Mouse (Mus musculus) erythroblast, embryonic 14.5 days (primary cell): ENCODE results near the gene Lats2. TPM values are rescaled to one million over a fixed set of nuclear protein-coding genes. Genes with fewer than 3 reads are reported as not detected.

Source experiments
- H3K27me3 ChIP-seq: 2 replicates; pipeline ENCODE4 v1.6.1; 2012; ENCODE audit warnings: inconsistent platforms; ENCODE audit not compliant: control insufficient read depth
- H3K36me3 ChIP-seq: 2 replicates; pipeline ENCODE4 v1.6.1; 2012; ENCODE audit warnings: mild to moderate bottlenecking, inconsistent platforms; ENCODE audit not compliant: control insufficient read depth
- H3K4me1 ChIP-seq: 2 replicates; pipeline ENCODE4 v1.6.1; 2012; ENCODE audit warnings: inconsistent platforms; ENCODE audit not compliant: control insufficient read depth
- H3K4me3 ChIP-seq: replicated peaks from 2 replicates; pipeline ENCODE3; 2012; ENCODE audit warnings: moderate library complexity, mild to moderate bottlenecking, inconsistent platforms
- H3K9me3 ChIP-seq: 2 replicates; pipeline ENCODE4 v1.6.1; 2012; ENCODE audit warnings: low read length, inconsistent platforms, mixed read lengths; ENCODE audit not compliant: control insufficient read depth
- GATA1 ChIP-seq: IDR thresholded peaks from 2 replicates; pipeline ENCODE4 v1.6.1; 2012; ENCODE audit warnings: low read length, inconsistent platforms, mixed read lengths
- TAL1 ChIP-seq: IDR thresholded peaks from 3 replicates; pipeline ENCODE4 v1.6.1; 2012; ENCODE audit warnings: low read length, inconsistent platforms, mixed read lengths
- polyA plus RNA-seq: library from polyadenylated mRNA; stranded (reverse); fragments of >175 nt; gene quantifications from 2 replicates; pipeline ENCODE4 v1.2.3, GENCODE M21; 2012

The Lats2 gene
- polyA plus RNA-seq, 1 experiment = 1.5 TPM

GRCm38 (mm10) chr14:57706760-57707099 is 51.5 kb downstream of the Lats2 start:
- no peaks in the 10 kb centered on the region for H3K27me3 ChIP-seq
- H3K4me3 ChIP-seq = no peak overlapping the region
- no peaks in the 10 kb centered on the region for H3K9me3 ChIP-seq
- H3K36me3 ChIP-seq = peaks cover 18% of the 10 kb centered on the region
- H3K4me1 ChIP-seq = peaks cover 47% of the 10 kb centered on the region
- no peak for TF ChIP-seq GATA1
- TF ChIP-seq TAL1 = no peak

DNA sequence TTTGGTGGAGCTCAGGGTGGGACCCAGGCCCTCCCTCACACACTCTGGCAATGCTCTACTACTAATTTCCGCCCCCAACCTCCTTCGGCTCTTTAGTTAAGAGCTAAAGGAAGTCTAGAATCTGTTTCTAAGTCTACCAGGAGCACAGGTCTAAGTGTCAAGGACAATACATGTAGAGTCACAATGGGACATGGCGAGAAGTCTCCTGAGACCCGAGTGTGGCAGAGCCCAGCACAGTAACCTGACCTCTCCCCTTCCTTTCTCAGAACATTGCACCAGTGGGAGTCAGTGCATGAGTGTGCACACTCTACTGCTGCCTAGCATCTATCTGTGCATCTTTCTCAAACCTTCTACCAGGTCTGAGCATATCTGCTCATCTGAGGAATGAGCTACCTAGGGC is 52.4 kb downstream of the Lats2 start:
- H3K4me1 ChIP-seq = peaks cover 38% of the 10 kb centered on the region
- no peaks in the 10 kb centered on the region for H3K9me3 ChIP-seq
- H3K36me3 ChIP-seq = peaks cover 18% of the 10 kb centered on the region
- H3K27me3 ChIP-seq = no peaks in the 10 kb centered on the region
- TF ChIP-seq TAL1 (no peak), GATA1 (no peak)
- no peak overlapping the region for H3K4me3 ChIP-seq

DNA sequence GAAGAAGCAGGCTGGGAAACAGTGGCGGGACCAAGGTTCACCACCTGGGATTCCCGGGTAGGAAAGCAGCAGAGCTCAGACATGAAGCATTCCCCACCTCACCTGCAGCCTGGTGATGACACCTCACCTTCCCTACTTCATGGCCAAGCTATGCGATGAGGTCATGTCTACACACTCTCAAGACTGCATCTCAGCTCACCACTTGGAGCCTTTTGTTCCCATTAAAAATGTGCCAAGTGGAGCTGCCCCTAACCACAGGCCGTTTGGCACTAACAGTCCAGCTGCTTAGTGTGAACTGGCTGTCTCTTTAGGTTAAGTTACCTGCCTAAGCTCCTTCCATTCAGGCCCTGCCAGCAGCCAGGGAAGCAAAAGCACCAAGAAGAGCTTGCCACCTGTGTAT is 53.1 kb downstream of the Lats2 start:
- Histone ChIP-seq H3K27me3 (no peaks in the 10 kb centered on the region), H3K4me3 (no peak overlapping the region), H3K9me3 (no peaks in the 10 kb centered on the region; the same call in 1 of the 2 replicates), H3K4me1 (peaks cover 31% of the 10 kb centered on the region), H3K36me3 (peaks cover 24% of the 10 kb centered on the region)
- TF ChIP-seq GATA1 (no peak), TAL1 (no peak)

- peaks cover 14% of the 10 kb centered on the region for H3K4me1 ChIP-seq
- TF ChIP-seq GATA1 = no peak
- no peak for TF ChIP-seq TAL1
- no peak overlapping the region for H3K4me3 ChIP-seq
- H3K36me3 ChIP-seq = peaks cover 47% of the 10 kb centered on the region
- no peaks in the 10 kb centered on the region; the same call in 1 of the 2 replicates for H3K9me3 ChIP-seq
- no peaks in the 10 kb centered on the region for H3K27me3 ChIP-seq
Observed at GRCm38 (mm10) chr14:57701915-57702477, 56.2 kb downstream of the Lats2 start.

GRCm38 (mm10) chr14:57699461-57699970 is 58.7 kb downstream of the Lats2 start:
- no peaks in the 10 kb centered on the region; the same call in 1 of the 2 replicates for H3K9me3 ChIP-seq
- TF ChIP-seq TAL1 (no peak), GATA1 (no peak)
- H3K4me1 ChIP-seq = peaks cover 15% of the 10 kb centered on the region
- no peaks in the 10 kb centered on the region for H3K27me3 ChIP-seq
- H3K4me3 ChIP-seq = no peak overlapping the region
- H3K36me3 ChIP-seq = peaks cover 58% of the 10 kb centered on the region

DNA sequence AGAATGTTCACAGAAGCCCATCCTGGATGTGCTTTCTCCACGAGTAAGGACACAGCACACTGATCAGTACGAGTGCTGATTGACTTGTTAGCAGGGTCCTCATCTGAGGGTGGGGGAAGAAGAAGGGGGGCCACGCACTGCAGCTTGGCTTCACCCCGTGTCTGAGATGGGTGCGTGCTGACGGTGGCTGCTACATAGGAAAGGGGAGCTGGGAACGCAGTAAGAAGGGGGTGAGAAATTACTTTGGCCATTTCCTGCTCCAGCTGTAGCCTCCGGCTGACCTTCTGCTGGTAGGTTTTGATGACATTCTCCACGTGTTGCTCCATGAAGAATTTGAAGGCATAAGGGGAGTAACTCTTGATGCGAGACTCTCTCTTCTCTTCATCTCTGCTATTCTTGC is 59.2 kb downstream of the Lats2 start:
- Histone ChIP-seq H3K36me3 (peaks cover 63% of the 10 kb centered on the region), H3K4me3 (no peak overlapping the region), H3K4me1 (peaks cover 20% of the 10 kb centered on the region), H3K27me3 (no peaks in the 10 kb centered on the region), H3K9me3 (no peaks in the 10 kb centered on the region; the same call in 1 of the 2 replicates)
- TF ChIP-seq GATA1 (no peak), TAL1 (no peak)

DNA sequence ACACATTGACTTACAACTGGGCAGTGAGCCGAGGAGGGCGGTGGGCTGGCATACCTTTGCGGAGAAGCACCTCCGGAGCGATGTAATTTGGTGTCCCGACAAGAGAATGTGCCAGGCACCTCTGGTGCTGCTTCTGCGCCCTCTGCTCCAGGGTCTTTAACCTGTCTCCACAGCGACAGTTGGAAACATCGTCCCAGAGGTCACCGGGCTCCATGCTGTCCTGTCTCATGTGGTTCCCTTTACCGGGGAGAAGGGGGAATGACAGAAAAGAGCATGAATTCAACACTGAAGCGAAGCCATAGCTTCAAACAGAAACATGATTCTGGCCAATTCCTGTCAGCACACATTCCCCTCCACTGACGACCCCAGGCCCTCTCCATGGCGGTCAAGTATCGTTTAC is 62.1 kb downstream of the Lats2 start:
- no peaks in the 10 kb centered on the region for H3K27me3 ChIP-seq
- TF ChIP-seq TAL1 (no peak), GATA1 (no peak)
- H3K9me3 ChIP-seq = peaks cover 5% of the 10 kb centered on the region
- H3K4me3 ChIP-seq = no peak overlapping the region
- peaks cover 78% of the 10 kb centered on the region for H3K36me3 ChIP-seq
- peaks cover 37% of the 10 kb centered on the region for H3K4me1 ChIP-seq

GRCm38 (mm10) chr14:57695550-57695949 is 62.6 kb downstream of the Lats2 start:
- H3K36me3 ChIP-seq = peaks cover 81% of the 10 kb centered on the region
- no peak for TF ChIP-seq TAL1
- TF ChIP-seq GATA1 = no peak
- H3K4me3 ChIP-seq = no peak overlapping the region
- H3K9me3 ChIP-seq = peaks cover 5% of the 10 kb centered on the region
- peaks cover 43% of the 10 kb centered on the region for H3K4me1 ChIP-seq
- H3K27me3 ChIP-seq = no peaks in the 10 kb centered on the region

GRCm38 (mm10) chr14:57694246-57694645 is 63.9 kb downstream of the Lats2 start:
- Histone ChIP-seq H3K36me3 (peaks cover 75% of the 10 kb centered on the region), H3K4me3 (no peak overlapping the region), H3K9me3 (peaks cover 5% of the 10 kb centered on the region), H3K4me1 (peaks cover 51% of the 10 kb centered on the region), H3K27me3 (no peaks in the 10 kb centered on the region)
- TF ChIP-seq GATA1 = no peak
- no peak for TF ChIP-seq TAL1
